Mouse (Mus musculus): Measurements from ENCODE around the gene Rsph1.

DNA sequence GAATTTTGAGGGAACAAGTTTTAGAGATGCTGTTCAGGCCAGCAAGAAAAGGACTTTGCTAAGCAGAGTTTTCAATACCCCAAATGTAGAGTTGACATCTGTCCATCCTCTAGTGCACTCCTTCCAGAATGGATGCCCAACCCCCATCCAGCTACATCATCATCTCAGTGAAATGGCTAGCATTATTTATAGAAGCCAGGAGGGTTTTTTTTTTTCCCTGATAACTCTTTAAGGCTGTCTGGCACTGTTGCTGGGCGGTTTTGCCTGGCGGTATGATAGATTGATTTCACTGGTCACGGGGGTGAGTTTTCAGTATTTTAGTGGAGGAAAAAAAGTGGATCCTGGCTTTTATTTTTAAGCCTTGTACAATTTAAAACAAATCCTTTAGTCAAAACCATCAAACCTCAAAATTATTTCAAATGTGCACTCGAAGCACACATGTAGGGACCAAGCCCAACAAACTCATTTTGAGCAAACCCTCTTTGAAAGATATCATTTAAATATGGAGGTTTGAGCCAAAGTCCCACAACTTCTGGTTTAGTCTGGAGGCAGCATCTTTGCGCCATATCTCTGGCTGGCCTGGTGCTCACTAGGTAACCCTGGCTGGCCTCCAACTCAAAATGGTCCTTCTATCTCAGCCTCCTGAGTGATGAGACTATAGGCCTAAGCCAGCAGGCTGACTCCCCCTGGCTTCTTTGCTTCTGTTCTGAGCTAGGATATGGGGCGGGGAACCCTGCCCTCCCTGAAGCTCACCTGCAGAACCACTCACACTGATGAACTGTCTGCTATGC is 21.4 kb upstream of the Rsph1 start:
- TF ChIP-seq CTCF (IDR thresholded peaks at IDR 0.05; ENCODE audit: low read depth, low read length) (no peak), POLR2A (IDR thresholded peaks at IDR 0.05; ENCODE audit: extremely low read depth, insufficient read depth, low read length) (no peak)

Data from liver, adult 2 months (tissue).